Mouse (Mus musculus) layer of hippocampus, adult 11-12 months (tissue): ENCODE measurements around the gene Dock4.

Experiments used
- DNase-seq: peaks from one replicate; pipeline ENCODE4 v3.0.0; 2022; ENCODE audit warnings: low spot score

Gene Dock4

GRCm38 (mm10) chr12:40773091-40773490, 327.3 kb downstream of the Dock4 start:
- DNase-seq = no peak

GRCm38 (mm10) chr12:40781554-40781953, 335.8 kb downstream of the Dock4 start:
- no peak for DNase-seq

GRCm38 (mm10) chr12:40788621-40789111, 342.9 kb downstream of the Dock4 start:
- DNase-seq = no peak

DNA sequence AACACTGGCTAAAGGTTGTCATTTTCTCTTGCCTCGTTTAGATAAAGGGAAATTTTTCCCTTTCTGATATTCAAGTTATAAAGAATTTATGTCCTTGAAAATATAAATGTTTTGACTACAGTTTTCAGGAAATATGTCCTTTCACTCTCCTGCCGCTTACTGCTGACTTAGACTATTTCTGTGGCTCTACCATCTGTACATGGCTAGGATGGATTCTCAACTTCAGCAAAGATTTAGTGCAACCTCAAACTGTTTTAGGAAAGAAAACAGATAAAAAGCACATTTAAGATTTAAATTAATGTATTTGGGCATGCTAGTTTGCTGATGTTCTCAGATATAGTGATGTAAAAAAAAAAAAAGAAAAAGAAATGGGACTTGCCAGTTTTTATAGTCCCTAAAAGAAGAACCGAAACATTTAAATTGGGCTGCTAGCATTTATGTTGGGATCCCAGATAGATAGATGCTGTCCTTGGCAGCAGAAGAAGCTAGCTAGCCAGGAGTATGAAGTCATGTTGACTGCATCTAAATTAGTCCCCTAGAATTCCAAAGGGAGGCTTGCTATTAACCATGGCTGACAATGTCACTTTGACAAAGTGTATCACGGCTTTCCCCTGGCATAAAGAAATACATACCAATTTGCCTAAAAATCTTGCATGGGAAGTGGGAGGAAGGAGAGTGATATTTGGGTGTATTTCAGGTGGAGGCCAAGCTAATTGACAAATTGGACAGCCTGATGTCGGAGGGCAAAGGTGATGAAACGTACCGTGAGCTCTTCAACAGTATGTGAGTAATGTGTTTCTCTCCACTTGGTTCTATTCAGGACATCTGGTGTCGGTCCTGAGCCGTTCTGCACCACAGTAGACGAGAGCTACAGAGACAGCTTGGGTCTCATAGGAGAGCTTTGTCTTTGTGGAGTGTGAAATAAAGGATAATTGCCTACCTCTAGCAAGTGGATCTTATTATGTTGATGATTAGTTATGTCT, 343.9 kb downstream of the Dock4 start:
- no peak for DNase-seq

- DNase-seq = no peak
These were observed 345.5 kb downstream of the Dock4 start for GRCm38 (mm10) chr12:40791221-40791620.

- DNase-seq = no peak
These were observed 346.5 kb downstream of the Dock4 start for GRCm38 (mm10) chr12:40792184-40792650.

DNA sequence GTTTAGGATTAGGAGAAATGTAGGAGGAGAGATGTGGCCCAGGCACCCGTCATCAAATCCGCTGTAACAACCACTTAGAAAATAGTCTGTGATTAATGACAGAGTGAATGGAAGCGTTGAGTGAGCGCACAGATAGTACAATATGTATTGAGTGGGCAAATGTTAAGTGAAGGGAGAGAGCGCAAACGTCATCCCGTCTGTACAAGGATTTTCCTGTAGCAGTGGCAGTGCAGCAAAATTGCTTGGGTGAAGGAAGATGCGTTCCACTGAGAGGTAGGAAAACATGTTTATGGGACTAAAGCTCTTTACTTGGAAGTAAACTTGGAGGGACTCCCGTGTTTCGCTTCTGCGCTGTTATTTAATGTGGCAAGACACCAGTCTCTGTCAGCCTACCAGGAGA, 348.3 kb downstream of the Dock4 start:
- no peak for DNase-seq

DNA sequence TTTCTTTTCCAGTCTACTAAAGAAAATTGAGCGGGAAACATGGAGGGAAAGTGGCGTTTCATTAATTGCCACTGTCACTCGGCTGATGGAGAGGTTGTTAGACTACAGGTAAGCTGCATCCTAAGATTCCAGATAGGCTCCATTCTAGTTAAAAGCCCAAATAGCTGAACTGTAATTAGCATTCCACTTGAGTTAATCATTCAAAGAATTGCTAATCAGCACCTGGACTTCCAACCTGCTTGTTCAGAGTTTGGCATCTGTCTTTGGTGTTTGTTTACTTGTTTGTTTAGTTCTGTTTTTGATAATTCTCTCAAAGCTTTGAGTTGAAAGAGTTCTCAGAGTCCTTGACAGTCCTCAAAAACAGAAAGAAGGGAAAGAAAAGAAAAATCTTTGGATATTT, 349.0 kb downstream of the Dock4 start:
- no peak for DNase-seq

DNA sequence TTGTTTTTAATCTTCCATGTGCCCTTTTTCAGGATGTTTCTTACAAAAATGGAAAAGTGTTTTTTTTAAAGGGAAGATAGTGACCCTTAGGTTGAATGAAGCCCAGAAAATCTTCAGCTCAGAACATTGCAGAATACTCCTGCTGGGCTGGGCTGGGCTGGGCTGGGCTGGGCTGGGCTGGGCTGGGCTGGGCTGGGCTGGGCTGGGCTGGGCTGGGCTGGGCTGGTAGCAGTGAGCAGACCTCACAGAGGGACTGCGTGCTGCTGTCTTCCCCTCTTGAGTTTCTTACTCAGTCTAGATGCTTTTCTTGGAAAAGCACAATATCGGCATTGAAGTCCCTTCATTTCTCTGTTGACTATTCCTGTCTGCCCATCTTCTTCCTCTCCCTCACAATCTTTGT, 350.0 kb downstream of the Dock4 start:
- no peak for DNase-seq

GRCm38 (mm10) chr12:40796813-40797491, 351.2 kb downstream of the Dock4 start:
- no peak for DNase-seq

- no peak for DNase-seq
These were observed 352.0 kb downstream of the Dock4 start for GRCm38 (mm10) chr12:40797561-40798343.

DNA sequence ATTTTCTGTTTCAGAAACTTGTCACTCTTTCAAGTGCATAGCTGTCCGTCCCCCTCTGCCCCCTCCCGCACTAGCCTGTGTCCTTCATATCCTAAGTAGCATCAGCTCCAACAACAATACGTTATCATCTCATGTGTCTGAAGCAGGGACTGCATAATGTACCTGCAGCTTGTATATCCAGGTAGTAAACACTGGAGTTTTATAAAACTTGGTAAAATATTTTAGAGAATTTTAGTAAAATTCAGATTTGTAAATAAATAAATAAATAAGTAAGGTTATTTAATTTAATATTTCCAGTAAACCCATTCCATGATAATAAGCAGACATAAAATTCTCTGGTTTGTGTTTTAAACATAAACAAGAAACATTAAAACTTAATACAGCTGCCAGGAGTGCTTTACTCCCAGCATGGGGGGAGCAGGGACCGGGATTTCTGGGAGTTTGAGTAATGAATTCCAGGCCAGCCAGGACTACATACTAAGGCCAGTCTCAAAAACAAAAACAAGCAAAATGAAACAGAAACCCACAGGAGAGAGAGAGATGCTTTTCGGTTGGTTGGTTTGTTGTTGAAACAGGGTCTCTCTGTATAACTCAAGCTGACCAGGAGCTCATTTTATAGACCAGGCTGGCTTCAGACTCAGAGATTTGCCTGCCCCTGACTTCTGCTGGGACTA, 352.7 kb downstream of the Dock4 start:
- no peak for DNase-seq

- DNase-seq = no peak
These were observed 355.7 kb downstream of the Dock4 start for GRCm38 (mm10) chr12:40801456-40801855.

GRCm38 (mm10) chr12:40805257-40805656, 359.5 kb downstream of the Dock4 start:
- no peak for DNase-seq

GRCm38 (mm10) chr12:40807916-40808315, 362.2 kb downstream of the Dock4 start:
- no peak for DNase-seq

GRCm38 (mm10) chr12:40813474-40813873, 367.7 kb downstream of the Dock4 start:
- DNase-seq = no peak

GRCm38 (mm10) chr12:40814659-40815363, 369.1 kb downstream of the Dock4 start:
- no peak for DNase-seq

GRCm38 (mm10) chr12:40818046-40818708, 372.4 kb downstream of the Dock4 start:
- DNase-seq = no peak

DNA sequence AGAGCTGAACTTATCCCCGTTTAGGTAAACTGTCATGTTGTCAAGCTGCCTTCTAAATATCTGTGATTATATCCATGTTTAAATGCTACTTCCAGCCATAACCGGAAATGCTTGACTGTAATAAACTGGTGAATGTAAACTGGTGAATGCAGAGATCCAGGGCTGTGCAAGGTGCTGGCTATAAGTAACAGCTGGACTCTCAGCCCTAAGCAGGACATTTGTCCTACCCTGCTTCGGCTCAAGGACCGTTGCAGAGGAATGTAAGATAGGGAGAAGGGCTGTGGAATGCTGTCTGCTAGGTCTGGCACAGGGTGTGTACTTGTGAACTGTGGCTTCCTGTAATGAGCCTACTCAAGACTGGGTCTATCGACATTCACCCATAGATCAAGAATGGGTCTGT, 377.9 kb downstream of the Dock4 start:
- no peak for DNase-seq

- DNase-seq = no peak
These were observed 378.5 kb downstream of the Dock4 start for GRCm38 (mm10) chr12:40824251-40824650.
